Mouse (Mus musculus) intestine, embryonic 14.5 days (tissue): Measurements from ENCODE around the gene Cptp. TPM values are rescaled to one million over a fixed set of nuclear protein-coding genes. Genes with fewer than 3 reads are reported as not detected.

ENCODE experiments used
- ATAC-seq: fragments of 200-750 bp; cut with Nextera tagmentation; replicated peaks from 2 replicates; pipeline ENCODE4 v1.8.0; 2017; ENCODE audit warnings: low read depth, moderate number of reproducible peaks, moderate TSS enrichment, moderate library complexity; ENCODE audit not compliant: low FRiP score, low TSS enrichment
- DNase-seq: peaks from one replicate; pipeline ENCODE4 v3.0.0-alpha.2; 2018; ENCODE audit warnings: low spot score
- H3K27ac ChIP-seq: fragments of 300-500 bp; sonication (generic); 2 replicates; pipeline ENCODE4 v1.5.1; 2014; ENCODE audit warnings: low read depth, mild to moderate bottlenecking, control low read depth
- H3K27me3 ChIP-seq: fragments of 300-500 bp; sonication (generic); replicated peaks from 2 replicates; pipeline ENCODE4 v1.6.1; 2014; ENCODE audit warnings: low read length, control low read depth; ENCODE audit not compliant: control insufficient read depth, insufficient read depth
- H3K36me3 ChIP-seq: fragments of 300-500 bp; sonication (generic); 2 replicates; pipeline ENCODE4 v1.6.1; 2014; ENCODE audit warnings: low read length, control low read depth; ENCODE audit not compliant: control insufficient read depth, insufficient read depth
- H3K4me1 ChIP-seq: fragments of 300-500 bp; sonication (generic); replicated peaks from 2 replicates; pipeline ENCODE4 v1.6.1; 2014; ENCODE audit warnings: low read length, control low read depth, mixed read lengths; ENCODE audit not compliant: control insufficient read depth, insufficient read depth
- H3K4me2 ChIP-seq: fragments of 300-500 bp; sonication (generic); 2 replicates; pipeline ENCODE4 v1.6.1; 2014; ENCODE audit warnings: low read length
- H3K4me3 ChIP-seq: fragments of 300-500 bp; sonication (generic); 2 replicates; pipeline ENCODE4 v1.5.1; 2014; ENCODE audit warnings: low read depth, low read length, control low read depth, mixed read lengths
- H3K9ac ChIP-seq: fragments of 300-500 bp; sonication (generic); 2 replicates; pipeline ENCODE4 v1.6.1; 2014; ENCODE audit warnings: mild to moderate bottlenecking, low read length
- H3K9me3 ChIP-seq: fragments of 300-500 bp; sonication (generic); 2 replicates; pipeline ENCODE4 v1.6.1; 2016; ENCODE audit warnings: low read length, control low read depth; ENCODE audit not compliant: control insufficient read depth
- WGBS: fragments of 180-500 bp; shearing (Covaris S2); extraction: QIAGEN DNeasy Blood & Tissue Kit; methylation state at CpG from one replicate; pipeline ENCODE4 v1.1.7; 2014; 5-methylcytosine and 5-hydroxymethylcytosine counted together
- polyA plus RNA-seq: library from polyadenylated mRNA; unstranded; fragments of >200 nt; fragmentation: Nextera tagmentation; extraction: Ambion mirVana; gene quantifications from 2 replicates; pipeline ENCODE4 v1.2.1, GENCODE M21; 2014

Gene Cptp
- polyA plus RNA-seq, 1 experiment from 2014 or later: 21.4 TPM

DNA sequence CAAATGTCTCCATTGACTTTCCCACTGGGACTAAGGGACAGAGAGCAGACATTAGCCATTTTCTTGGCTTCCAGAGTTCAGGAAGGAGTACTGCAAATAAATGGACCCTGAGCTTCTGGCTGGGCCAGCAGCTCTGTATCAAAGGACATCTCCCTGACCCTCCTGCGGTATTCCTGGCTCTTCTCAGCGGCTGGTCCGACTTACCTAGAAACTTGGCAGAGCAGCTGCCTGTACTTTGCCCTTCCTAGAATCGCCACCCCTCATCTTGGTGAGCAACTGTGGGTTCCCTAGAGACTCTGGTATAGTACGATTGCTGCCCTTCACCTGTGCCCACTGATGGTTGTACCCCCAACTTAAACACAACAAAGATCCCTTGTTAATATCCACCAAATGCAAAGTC is 26.0 kb downstream of the Cptp start:
- WGBS: 93% methylated on average over 5 of the region's 5 CpGs
- DNase-seq (no peak), ATAC-seq (no peak)
- Histone ChIP-seq H3K27ac (no peak overlapping the region), H3K4me1 (peaks cover 36% of the 10 kb centered on the region), H3K9me3 (no peaks in the 10 kb centered on the region), H3K27me3 (no peaks in the 10 kb centered on the region), H3K9ac (no peak overlapping the region), H3K36me3 (peaks cover 17% of the 10 kb centered on the region), H3K4me2 (no peak overlapping the region), H3K4me3 (no peak overlapping the region)

DNA sequence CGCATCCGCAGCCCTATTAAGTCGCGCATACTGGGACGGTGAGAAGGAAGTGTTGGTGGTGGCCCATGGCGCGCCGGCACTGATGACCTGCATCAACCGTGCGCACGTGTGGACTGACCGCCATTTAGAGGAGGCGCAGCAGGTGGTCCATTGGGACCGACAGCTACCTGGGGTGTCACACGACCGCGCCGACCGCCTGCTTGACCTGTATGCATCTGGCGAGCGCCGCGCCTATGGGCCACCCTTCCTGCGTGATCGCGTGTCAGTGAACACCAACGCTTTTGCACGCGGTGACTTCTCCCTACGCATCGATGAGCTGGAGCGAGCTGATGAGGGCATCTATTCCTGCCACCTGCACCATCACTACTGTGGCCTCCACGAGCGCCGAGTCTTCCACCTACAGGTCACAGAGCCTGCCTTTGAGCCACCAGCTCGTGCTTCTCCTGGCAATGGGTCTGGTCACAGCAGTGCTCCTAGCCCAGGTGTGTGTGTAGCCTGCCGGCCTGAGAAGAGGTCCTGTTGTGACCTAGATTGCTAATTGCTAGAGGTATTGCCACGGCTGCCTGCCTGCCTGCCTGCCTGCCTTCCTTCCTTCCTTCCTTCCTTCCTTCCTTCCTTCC is 27.5 kb downstream of the Cptp start:
- Histone ChIP-seq H3K4me1 (peaks cover 41% of the 10 kb centered on the region), H3K27ac (no peak overlapping the region), H3K36me3 (peaks cover 17% of the 10 kb centered on the region), H3K27me3 (no peaks in the 10 kb centered on the region), H3K4me3 (peak overlapping the region; percentile 43; the same call in 1 of the 2 replicates), H3K4me2 (peak overlapping the region; percentile 95), H3K9me3 (no peaks in the 10 kb centered on the region), H3K9ac (no peak overlapping the region)
- 41% methylated on average over 38 of the region's 38 CpGs for WGBS
- DNase-seq (no peak), ATAC-seq (0 out of 2 replicates have a peak, but pooled peaks have one; percentile 4)

DNA sequence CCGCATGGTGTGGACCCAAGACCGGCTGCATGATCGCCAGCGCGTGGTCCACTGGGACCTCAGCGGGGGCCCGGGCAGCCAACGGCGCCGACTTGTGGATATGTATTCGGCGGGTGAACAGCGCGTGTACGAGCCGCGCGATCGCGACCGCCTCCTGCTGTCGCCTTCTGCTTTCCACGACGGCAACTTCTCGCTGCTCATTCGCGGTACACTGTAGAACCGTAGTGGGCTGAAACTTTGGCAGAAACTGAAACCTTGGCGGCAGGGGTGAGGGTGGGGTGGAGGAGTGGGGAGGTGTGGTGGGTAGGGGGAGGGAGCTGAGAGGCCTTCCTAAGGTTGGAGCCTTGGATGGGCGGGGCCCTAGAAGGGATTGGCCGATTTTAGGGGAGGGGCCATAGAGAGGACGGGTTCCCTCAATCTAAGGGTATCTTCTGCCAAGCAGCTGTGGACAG is 28.2 kb downstream of the Cptp start:
- peak; percentile 75 for DNase-seq
- H3K4me3 ChIP-seq: peak overlapping the region; percentile 43
- H3K9me3 ChIP-seq: no peaks in the 10 kb centered on the region
- H3K4me1 ChIP-seq: peaks cover 37% of the 10 kb centered on the region
- peak overlapping the region; percentile 95 for H3K4me2 ChIP-seq
- ATAC-seq: peak; percentile 69
- H3K27ac ChIP-seq: peak overlapping the region; percentile 87; the same call in 1 of the 2 replicates
- H3K27me3 ChIP-seq: no peaks in the 10 kb centered on the region
- H3K36me3 ChIP-seq: peaks cover 17% of the 10 kb centered on the region
- peak overlapping the region; percentile 51 for H3K9ac ChIP-seq
- under 1% methylated on average over 32 of the region's 32 CpGs for WGBS

DNA sequence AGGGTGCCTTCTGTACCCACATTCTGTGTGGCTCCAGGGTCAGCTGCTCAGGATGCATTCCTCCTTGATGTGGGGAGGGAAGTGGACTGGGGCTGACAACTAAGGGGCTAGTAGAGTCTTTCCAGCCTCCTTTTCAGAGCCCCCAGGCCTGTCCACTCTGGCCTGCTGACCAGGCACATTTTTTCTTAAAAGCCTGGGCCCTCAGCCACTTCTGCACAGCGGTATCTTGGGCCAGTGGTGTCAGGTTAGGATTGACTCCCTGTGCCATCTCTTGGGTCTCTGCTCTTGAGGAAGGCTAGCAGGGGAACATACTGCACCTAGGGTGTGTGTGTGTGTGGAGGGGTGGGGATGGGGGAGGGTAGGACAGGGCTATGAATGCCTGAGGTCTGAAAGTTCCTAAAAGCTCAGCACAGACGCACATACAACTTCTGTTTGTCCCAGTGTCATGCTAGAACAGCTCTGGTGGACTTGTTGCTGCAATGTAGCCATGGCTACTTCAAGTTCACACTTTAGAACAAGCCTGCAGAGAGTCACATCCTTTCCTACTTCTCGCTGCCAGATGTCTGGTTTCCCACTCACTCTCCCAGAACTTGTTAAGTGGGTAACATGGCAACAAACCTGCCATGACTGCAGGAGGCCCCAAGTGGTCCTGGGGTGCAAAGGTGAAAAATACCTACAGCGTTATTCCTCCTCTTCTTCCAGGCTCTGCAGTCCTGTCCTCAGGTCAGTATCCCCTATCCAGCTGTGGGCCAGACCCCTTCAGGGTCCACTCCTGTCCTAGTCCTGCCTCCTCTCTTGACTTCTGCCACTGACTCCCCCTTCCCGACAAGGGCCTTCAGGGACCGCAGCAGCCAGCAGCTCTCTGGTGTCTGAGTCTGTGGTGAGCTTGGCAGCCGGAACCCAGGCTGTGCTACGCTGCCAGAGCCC is 28.9 kb downstream of the Cptp start:
- Histone ChIP-seq H3K36me3 (peaks cover 17% of the 10 kb centered on the region), H3K4me1 (peaks cover 37% of the 10 kb centered on the region), H3K27me3 (no peaks in the 10 kb centered on the region), H3K4me3 (peak overlapping the region; percentile 43), H3K9ac (peak overlapping the region; percentile 51), H3K4me2 (peak overlapping the region; percentile 95), H3K9me3 (no peaks in the 10 kb centered on the region), H3K27ac (peak overlapping the region; percentile 87)
- peak; percentile 10; the same call in 1 of the 2 replicates for ATAC-seq
- WGBS: 11% methylated on average over 8 of the region's 8 CpGs
- no peak for DNase-seq

DNA sequence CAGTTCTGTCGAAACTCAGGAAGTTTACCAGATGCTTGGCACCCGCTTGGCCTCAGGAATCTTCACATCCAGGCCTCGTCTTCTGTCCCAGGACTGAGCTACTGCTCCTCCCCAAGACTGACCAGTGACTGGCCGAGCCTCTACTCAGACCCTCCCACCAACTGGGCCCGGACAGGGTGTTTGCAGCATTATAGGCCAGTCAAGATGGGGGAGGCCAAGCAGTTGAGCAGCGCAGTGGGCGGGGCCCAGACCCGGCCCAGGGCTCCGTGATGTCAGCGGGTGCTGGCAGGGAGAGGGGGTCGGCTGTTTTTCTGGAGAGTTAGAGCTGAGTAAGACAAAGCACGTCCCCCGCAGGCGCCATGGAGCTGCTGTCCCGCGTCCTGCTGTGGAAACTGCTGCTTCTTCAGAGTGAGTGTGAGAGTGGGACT is 29.7 kb downstream of the Cptp start, which contains the start of gene Mxra8:
TSS of gene Mxra8 (plus strand) at position 198 of the 428 bp plus-strand sequence.
- H3K4me3 ChIP-seq: peak within 1 kb of the TSS; percentile 43
- no peaks in the 10 kb centered on the region for H3K27me3 ChIP-seq
- peak within 1 kb of the TSS; percentile 95 for H3K4me2 ChIP-seq
- ATAC-seq (peak; percentile 76), DNase-seq (peak; percentile 75)
- peak within 1 kb of the TSS; percentile 87 for H3K27ac ChIP-seq
- no peaks in the 10 kb centered on the region for H3K9me3 ChIP-seq
- peaks cover 17% of the 10 kb centered on the region for H3K36me3 ChIP-seq
- 3% methylated on average over 16 of the region's 16 CpGs for WGBS
- peaks cover 37% of the 10 kb centered on the region for H3K4me1 ChIP-seq
- H3K9ac ChIP-seq: peak within 1 kb of the TSS; percentile 51

DNA sequence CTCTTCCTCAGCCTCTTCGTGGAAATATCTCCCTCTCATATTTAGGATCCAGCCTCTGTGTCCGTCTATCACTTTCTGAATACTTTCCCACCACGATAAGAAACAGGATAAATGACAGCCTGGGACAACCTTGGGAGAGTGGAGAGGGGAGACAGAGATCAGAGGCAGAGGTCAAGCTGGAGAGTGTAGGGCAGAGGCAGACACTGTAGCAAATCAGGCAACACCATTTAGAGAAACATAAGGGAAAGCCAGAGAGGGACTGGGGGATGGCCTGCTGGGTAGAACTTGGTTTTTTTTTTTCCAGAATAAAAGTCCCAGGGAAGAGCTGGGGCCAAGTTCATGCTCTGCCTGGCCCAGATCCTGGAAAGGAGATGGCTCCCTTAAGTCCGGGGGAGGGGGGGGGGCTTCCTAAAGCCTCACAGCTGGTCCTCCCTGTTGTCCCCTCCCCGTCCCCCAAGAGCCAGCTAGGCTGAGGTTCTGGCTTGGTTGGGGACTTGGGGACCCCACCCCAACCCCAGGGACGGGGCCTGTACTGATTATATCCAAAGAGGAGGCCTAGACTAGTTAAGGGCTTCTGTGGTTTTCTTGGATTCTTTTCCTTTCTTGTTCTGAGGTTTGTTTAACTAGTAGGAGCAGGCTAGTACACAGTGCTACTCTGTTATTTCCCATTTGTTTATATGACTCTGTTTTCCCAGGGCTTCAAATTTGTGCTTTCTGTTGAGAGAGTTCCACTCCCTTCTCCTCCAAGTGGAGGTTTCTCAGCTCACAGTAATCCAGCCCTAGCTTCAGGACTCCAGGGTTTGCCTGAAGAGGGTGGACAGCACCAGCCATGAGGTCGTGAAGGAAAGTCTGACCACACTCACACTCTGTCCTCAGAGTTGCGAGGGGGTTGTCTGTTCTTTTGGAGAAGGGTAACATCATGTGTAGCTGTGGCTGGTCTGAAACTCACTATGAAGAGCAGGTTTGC is 30.8 kb downstream of the Cptp start:
- Histone ChIP-seq H3K9me3 (no peaks in the 10 kb centered on the region), H3K4me1 (peaks cover 42% of the 10 kb centered on the region), H3K27me3 (no peaks in the 10 kb centered on the region), H3K36me3 (peaks cover 12% of the 10 kb centered on the region), H3K4me2 (0 out of 2 replicates have a peak overlapping the region, but pooled peaks have one; percentile 15), H3K4me3 (no peak overlapping the region), H3K9ac (no peak overlapping the region), H3K27ac (peak overlapping the region; percentile 87)
- 38% methylated on average over 8 of the region's 8 CpGs for WGBS
- DNase-seq (no peak), ATAC-seq (no peak)

DNA sequence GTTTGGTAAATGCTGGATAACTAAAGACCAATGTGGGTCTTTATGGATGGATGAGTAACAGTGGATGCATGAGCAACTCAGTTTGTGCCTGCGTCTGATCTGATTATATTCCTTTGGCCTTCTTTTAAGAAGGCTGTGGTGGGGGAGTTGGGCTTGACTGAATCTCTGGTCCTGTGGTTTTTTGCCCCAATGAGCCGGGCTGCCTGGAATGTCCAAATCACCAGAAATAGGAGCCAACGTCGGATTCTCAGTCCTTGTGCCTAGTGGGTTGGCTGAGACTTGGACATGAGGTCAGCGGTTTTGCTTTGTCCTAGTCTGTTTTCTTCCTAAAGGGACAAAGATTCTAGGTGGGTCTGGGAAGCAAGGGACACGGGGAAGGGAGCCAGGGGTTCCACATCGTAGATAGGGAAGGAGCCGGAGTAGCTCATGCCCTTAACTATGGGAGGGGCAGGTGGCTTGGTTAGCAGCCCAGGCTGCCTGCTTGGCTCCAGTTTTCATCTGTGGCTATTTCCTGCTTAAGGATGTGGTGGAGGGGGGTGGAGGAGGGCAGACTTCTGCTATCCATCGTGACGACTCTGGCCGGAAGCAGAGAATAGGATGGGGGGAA is 31.7 kb downstream of the Cptp start:
- Histone ChIP-seq H3K27ac (peak overlapping the region; percentile 87), H3K9ac (no peak overlapping the region), H3K27me3 (no peaks in the 10 kb centered on the region), H3K4me2 (no peak overlapping the region), H3K9me3 (no peaks in the 10 kb centered on the region), H3K4me1 (peaks cover 48% of the 10 kb centered on the region), H3K4me3 (no peak overlapping the region), H3K36me3 (peaks cover 9% of the 10 kb centered on the region; the same call in 1 of the 2 replicates)
- no peak for ATAC-seq
- DNase-seq: no peak
- 68% methylated on average over 11 of the region's 11 CpGs for WGBS
